In the genomic region with DNA sequence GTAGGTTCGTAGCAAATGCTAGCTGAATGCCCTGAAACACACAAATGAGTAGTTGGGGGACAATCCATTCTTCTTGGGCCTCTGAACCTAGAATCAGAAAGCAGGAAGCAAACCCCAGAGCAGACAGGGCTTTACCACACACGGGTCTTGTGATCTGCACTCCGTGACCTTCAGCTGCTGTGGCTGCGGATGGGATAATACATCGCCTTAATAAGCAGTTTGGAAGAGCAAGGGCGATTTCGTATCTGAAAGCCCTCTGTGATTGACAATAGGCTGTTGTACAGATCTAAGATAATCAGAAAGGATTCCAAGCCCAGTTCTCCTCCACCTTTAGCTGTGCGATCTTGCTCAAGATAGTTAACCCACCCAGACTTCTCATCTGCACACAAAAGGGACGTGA, we compare ENCODE assay signal across 8 mouse cellular contexts. TPM values are rescaled to one million over a fixed set of nuclear protein-coding genes. Genes with fewer than 3 reads are reported as not detected.
A peak's percentile ranks its signal among the peaks of the same experiment; 100 is the strongest.
DNase-seq lines count a peak whose midpoint lies in the region; ATAC-seq and TF ChIP-seq lines count a peak whose summit lies in the region.

No protein-coding gene starts in this region.

- peak overlapping the region; percentile 94 for H3K27ac ChIP-seq in hindbrain, embryonic 10.5 days
- no peak overlapping the region; the same call in 1 of the 2 replicates for H3K27ac ChIP-seq in hindbrain, embryonic 16.5 days (ENCODE audit: low read depth, low read length)
- H3K27ac ChIP-seq in hindbrain, embryonic 15.5 days (replicated peaks) = 0 out of 2 replicates have a peak overlapping the region, but pooled peaks have one; percentile 19
- H3K27ac ChIP-seq in midbrain, embryonic 14.5 days (replicated peaks; ENCODE audit: low read depth, low read length) = peak overlapping the region; percentile 84

- no peak for TF ChIP-seq POLR2A in brain, embryonic 14.5 days (IDR thresholded peaks at IDR 0.05; ENCODE audit: borderline replicate concordance, extremely low read depth, insufficient read depth, insufficient read length, poor library complexity, severe bottlenecking)

- H3K36me3 ChIP-seq in hindbrain, embryonic 10.5 days = no peaks in the 10 kb centered on the region
- no peaks in the 10 kb centered on the region for H3K36me3 ChIP-seq in hindbrain, embryonic 16.5 days (ENCODE audit: control insufficient read depth, insufficient read depth, low read length)
- H3K36me3 ChIP-seq in hindbrain, embryonic 15.5 days = no peaks in the 10 kb centered on the region
- no peaks in the 10 kb centered on the region for H3K36me3 ChIP-seq in midbrain, embryonic 14.5 days (ENCODE audit: control insufficient read depth, insufficient read depth, low read length)

- H3K9me3 ChIP-seq in hindbrain, embryonic 10.5 days = no peaks in the 10 kb centered on the region
- no peaks in the 10 kb centered on the region for H3K9me3 ChIP-seq in hindbrain, embryonic 16.5 days (ENCODE audit: control insufficient read depth, low read length)
- no peaks in the 10 kb centered on the region for H3K9me3 ChIP-seq in hindbrain, embryonic 15.5 days
- no peaks in the 10 kb centered on the region for H3K9me3 ChIP-seq in midbrain, embryonic 14.5 days (ENCODE audit: control insufficient read depth, low read length)

- no peaks in the 10 kb centered on the region for H3K27me3 ChIP-seq in hindbrain, embryonic 10.5 days (ENCODE audit: insufficient read depth, poor library complexity, severe bottlenecking)
- no peaks in the 10 kb centered on the region for H3K27me3 ChIP-seq in hindbrain, embryonic 16.5 days (replicated peaks; ENCODE audit: control insufficient read depth, insufficient read depth, low read length)
- H3K27me3 ChIP-seq in hindbrain, embryonic 15.5 days = no peaks in the 10 kb centered on the region
- H3K27me3 ChIP-seq in midbrain, embryonic 14.5 days (ENCODE audit: control insufficient read depth, insufficient read depth, low read length) = no peaks in the 10 kb centered on the region

- no peak for ATAC-seq in hindbrain, embryonic 16.5 days
- no peak for ATAC-seq in hindbrain, embryonic 15.5 days (ENCODE audit: low FRiP score, low read depth)
- ATAC-seq in midbrain, embryonic 14.5 days (ENCODE audit: low FRiP score, low TSS enrichment) = no peak

- 28% methylated on average over 9 of the region's 9 CpGs for WGBS in hindbrain, embryonic 10.5 days
- WGBS in hindbrain, embryonic 16.5 days = 34% methylated on average over 9 of the region's 9 CpGs
- 28% methylated on average over 9 of the region's 9 CpGs for WGBS in hindbrain, embryonic 15.5 days
- WGBS in midbrain, embryonic 14.5 days = 18% methylated on average over 9 of the region's 9 CpGs

- no peak overlapping the region for H3K9ac ChIP-seq in hindbrain, embryonic 16.5 days (ENCODE audit: low read depth, low read length)
- no peak overlapping the region for H3K9ac ChIP-seq in hindbrain, embryonic 15.5 days
- H3K9ac ChIP-seq in midbrain, embryonic 14.5 days (replicated peaks; ENCODE audit: low read length) = no peak overlapping the region

- H3K4me1 ChIP-seq in hindbrain, embryonic 10.5 days (replicated peaks) = peaks cover 61% of the 10 kb centered on the region
- H3K4me1 ChIP-seq in hindbrain, embryonic 16.5 days (ENCODE audit: control insufficient read depth, insufficient read depth, low read depth, low read length) = peaks cover 26% of the 10 kb centered on the region
- peaks cover 41% of the 10 kb centered on the region for H3K4me1 ChIP-seq in hindbrain, embryonic 15.5 days (replicated peaks)
- peaks cover 42% of the 10 kb centered on the region for H3K4me1 ChIP-seq in midbrain, embryonic 14.5 days (ENCODE audit: control insufficient read depth, insufficient read depth, low read length)

- H3K4me2 ChIP-seq in hindbrain, embryonic 16.5 days (ENCODE audit: low read length) = no peak overlapping the region
- no peak overlapping the region for H3K4me2 ChIP-seq in hindbrain, embryonic 15.5 days
- H3K4me2 ChIP-seq in midbrain, embryonic 14.5 days (ENCODE audit: low read length) = no peak overlapping the region

- no peak for DNase-seq in hindbrain, embryonic 10.5 days (ENCODE audit: low spot score)
- peak; percentile 59 for DNase-seq in brain, embryonic 14.5 days (ENCODE audit: low read depth)
- DNase-seq in midbrain, embryonic 14.5 days = peak; percentile 41
- DNase-seq in testis, postnatal 10 days (ENCODE audit: low spot score) = no peak
- no peak for DNase-seq in testis, postnatal 14 days (ENCODE audit: low spot score)
- no peak for DNase-seq in urinary bladder, postnatal 14 days (ENCODE audit: low spot score)

- TF ChIP-seq CTCF in brain, embryonic 14.5 days (IDR thresholded peaks at IDR 0.05; ENCODE audit: borderline replicate concordance, extremely low read depth, insufficient read depth, insufficient read length) = no peak

- H3K4me3 ChIP-seq in hindbrain, embryonic 10.5 days = no peak overlapping the region
- no peak overlapping the region for H3K4me3 ChIP-seq in hindbrain, embryonic 16.5 days (ENCODE audit: low read length)
- no peak overlapping the region for H3K4me3 ChIP-seq in hindbrain, embryonic 15.5 days
- H3K4me3 ChIP-seq in midbrain, embryonic 14.5 days (replicated peaks; ENCODE audit: low read depth, low read length) = no peak overlapping the region

RNA-seq across cellular contexts. Expression of gene Zfp36l1, which starts 52.5 kb away (rescaled TPM):
- polyA plus RNA-seq in hindbrain, embryonic 10.5 days (2016; fragmentation: Nextera tagmentation; extraction: Ambion mirVana) = 106 and 117 TPM in 2 replicates
- 38.0 and 50.8 TPM in 2 replicates for polyA plus RNA-seq in hindbrain, embryonic 16.5 days (2015; fragmentation: Nextera tagmentation; extraction: Ambion mirVana)
- 80.2 and 81.0 TPM in 2 replicates for polyA plus RNA-seq in brain, embryonic 14.5 days (2012; rRNA removed)
- polyA plus RNA-seq in hindbrain, embryonic 15.5 days (2015; fragmentation: Nextera tagmentation; extraction: Ambion mirVana) = 46.1 and 55.4 TPM in 2 replicates
- polyA plus RNA-seq in midbrain, embryonic 14.5 days (2014; fragmentation: Nextera tagmentation; extraction: Ambion mirVana) = 32.3 and 52.3 TPM in 2 replicates

Comparison
In these comparisons a context has a peak if more than half of its experiments do, and no peak if none do; other contexts are left out.
1. DNase-seq: peak in brain, embryonic 14.5 days (single experiment) and midbrain, embryonic 14.5 days (single experiment); none in hindbrain, embryonic 10.5 days (single experiment), testis, postnatal 10 days (single experiment), testis, postnatal 14 days (single experiment) and urinary bladder, postnatal 14 days (single experiment).